Mouse (Mus musculus) CH12.LX (cell line): ENCODE measurements around the gene Agpat4.

Experiments
- CTCF ChIP-seq, 2 experiments: IDR thresholded peaks in 1 of 2; conservative IDR thresholded peaks in 1 of 2; 2 replicates each; pipeline ENCODE4 v1.5.1; 2011 to 2012; ENCODE audit warnings: low read depth in 2 of 2, low read length in 2 of 2, improper control_type of control experiment in 1 of 2, inconsistent platforms in 1 of 2, mild to moderate bottlenecking in 1 of 2, moderate library complexity in 1 of 2
- ZKSCAN1 ChIP-seq: IDR thresholded peaks from 2 replicates; pipeline ENCODE4 v1.6.1; 2012; ENCODE audit warnings: low read depth, inconsistent platforms, low read length, improper control_type of control experiment, borderline replicate concordance

GRCm38 (mm10) chr17:12113626-12114025 is 4.9 kb upstream of the Agpat4 start:
- TF ChIP-seq CTCF (conservative IDR thresholded peaks at IDR 0.05 in 1 of 2, IDR thresholded peaks at IDR 0.05 in 1 of 2; ENCODE audit: low read depth in 2 of 2, low read length in 2 of 2) = no peak
- TF ChIP-seq ZKSCAN1 = no peak
